Mouse (Mus musculus) frontal cortex, adult (tissue): ENCODE measurements at regions not wholly inside any gene's neighbourhood (a gene's known extent, or its start where the extent isn't known, plus 50 kb on each side); places are given as distances from the start of the nearest gene placed in this dataset.

Experiments used
- ATAC-seq: cut with Nextera tagmentation; 2 replicates; pipeline ENCODE4 v1.9.2; 2017; ENCODE audit warnings: mild to moderate bottlenecking, moderate library complexity, mixed read lengths; ENCODE audit not compliant: low TSS enrichment

DNA sequence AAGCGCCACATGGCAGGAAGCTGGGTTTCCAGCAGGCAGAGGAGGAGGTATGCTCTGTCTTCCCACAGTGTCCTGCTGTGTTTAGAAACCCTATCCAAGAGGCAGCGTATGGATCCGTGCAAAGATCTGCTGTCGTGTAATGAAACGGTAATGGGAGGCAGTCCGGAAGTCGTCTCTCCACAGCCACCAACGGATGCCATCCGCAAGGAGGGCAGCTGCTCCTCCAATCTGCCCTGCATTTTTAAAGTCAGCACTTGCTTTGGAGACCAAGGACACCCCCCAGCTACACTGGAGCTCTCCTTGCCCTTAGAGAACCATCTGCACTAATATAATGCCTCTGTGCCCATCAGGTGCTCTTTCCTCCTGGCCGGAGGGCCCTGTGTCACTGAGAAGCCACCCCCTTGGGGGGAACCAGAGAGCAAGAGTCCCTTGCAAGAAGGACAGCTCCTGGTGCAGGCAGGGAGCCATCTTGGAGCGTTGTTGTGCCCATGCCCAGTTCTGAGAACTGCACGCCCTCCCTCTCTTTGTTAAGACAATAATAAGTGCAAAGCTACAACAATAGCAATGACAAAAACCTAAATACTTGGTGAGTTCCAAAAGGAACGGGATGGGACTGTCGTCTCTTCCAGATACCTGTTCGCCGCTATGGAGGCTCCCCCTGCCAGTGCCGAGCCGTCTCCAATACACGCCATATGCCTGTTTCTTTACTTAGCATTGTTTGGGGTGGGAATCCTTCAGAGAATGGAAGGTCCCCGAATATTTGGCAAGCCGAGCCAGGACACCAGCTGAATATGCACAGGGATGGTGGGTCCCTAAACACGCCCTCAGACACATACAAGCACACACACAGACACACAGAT lies 384.4 kb downstream of the Zfp536 start:
- ATAC-seq = peak; percentile 69

DNA sequence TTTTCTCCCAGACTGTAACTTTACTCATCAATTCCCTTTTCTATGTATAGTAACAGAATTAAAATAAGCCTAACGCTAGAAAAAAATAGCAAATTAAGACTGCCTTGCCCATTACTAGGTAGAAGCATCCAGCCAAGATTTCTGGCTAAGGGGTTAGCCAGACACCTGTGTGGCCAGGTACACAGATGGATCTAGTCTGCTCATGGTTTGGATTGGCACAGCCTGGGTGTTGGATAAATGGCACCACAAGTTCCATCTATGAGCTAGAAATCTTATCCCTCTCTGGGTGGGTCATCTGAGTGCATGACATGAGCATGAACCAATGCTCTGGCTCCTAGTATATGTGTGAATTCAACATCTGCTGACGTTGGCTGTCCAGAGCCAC lies 383.7 kb downstream of the Zfp536 start:
- no peak for ATAC-seq

DNA sequence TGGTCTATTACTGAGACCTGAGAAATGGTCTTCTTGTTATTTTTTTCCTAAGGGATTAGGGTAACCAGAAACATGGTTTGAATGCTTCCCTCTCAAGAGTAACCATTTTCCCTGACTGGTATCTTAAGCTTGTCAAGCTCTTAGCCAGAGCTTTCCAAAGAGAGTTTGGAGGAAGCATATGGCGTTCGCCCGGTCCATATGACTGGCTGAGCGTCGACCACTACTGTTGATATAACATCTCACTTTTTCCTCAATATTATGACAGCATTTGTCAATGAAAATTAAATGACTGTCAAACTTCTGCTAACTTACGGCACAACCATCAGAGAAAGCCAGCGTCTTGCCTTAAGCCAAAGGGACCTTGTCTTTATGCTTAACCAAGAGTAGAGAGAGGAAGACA lies 383.2 kb downstream of the Zfp536 start:
- ATAC-seq = no peak

DNA sequence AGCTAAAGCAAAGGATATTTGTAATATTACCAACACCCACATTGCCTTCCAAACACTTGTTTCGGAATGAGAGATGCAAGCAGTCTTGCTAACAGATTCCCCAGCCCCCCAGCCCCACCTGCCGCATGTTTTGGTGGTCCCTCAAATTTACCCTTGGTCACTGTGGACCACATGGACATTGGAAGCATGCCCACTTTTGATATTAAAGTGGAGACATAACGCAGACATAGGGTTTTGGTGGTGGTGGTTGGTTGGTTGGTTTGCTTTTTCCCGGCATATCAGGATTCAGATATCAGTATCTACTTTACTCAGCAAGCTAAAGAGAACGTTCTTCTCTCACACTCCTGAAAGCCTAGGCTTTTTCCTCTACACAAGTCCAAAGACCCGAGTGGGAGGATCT lies 381.3 kb downstream of the Zfp536 start:
- ATAC-seq = no peak

DNA sequence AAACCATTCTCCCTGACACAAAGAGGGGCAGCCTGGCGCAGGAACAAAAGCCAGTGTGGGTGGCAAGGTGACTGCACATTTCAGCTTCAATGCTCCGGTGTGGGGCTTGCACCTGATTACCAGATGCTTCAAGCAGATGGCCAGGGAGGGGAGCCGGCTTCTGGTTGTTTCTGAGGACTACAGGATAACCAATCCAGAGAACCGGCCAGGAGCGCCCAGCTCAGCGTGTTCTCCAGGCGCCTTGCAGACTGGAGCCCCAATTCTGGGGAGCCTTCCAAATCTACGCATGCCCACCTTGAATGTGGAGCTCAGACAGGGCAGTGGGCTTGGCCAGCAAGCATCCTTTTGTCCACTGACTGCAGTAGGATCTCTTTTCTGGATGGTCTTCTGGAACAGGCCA lies 380.8 kb downstream of the Zfp536 start:
- ATAC-seq = no peak

DNA sequence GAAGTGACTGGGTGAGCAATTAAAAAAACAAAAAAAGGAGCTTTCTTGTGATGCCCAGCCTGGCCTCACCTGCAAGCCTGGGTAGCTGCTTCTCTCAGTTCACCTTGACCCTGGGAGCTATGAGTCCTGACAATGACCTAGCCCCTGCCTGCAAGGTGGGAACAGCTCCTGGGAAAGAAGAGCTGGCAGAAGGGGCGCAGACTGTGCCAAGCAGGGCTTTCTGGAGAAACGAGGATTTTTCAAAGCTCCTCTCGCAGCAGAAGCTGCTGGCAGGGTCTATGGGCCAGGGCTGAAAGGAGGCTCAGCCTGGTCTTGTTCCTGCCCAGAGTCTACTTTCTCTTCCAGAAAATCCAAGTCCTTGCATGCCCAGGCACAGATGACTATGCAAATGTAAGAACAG lies 380.4 kb downstream of the Zfp536 start:
- no peak for ATAC-seq

DNA sequence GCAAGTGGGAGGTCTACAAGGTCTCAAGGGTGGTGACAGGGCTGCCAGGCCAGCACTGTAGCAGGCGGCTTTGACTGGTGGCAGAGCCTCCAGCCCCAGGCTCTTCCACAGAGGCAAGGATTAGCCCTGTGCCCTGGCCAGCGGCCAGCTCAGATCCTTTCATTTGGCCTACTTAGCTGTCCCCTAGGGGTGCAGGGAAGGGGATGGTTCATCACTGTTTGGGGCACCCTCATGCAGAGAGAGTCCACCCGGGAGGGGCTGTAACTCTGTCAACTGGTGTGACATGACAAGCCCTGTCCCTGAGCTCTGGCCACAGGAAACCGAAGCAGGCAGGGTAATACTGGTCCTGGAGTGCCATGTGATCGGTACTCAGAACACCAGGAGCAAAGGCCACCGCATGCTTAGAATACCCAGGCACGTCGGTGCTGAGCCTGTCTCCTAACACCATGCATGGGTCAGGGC lies 378.4 kb downstream of the Zfp536 start:
- no peak for ATAC-seq

DNA sequence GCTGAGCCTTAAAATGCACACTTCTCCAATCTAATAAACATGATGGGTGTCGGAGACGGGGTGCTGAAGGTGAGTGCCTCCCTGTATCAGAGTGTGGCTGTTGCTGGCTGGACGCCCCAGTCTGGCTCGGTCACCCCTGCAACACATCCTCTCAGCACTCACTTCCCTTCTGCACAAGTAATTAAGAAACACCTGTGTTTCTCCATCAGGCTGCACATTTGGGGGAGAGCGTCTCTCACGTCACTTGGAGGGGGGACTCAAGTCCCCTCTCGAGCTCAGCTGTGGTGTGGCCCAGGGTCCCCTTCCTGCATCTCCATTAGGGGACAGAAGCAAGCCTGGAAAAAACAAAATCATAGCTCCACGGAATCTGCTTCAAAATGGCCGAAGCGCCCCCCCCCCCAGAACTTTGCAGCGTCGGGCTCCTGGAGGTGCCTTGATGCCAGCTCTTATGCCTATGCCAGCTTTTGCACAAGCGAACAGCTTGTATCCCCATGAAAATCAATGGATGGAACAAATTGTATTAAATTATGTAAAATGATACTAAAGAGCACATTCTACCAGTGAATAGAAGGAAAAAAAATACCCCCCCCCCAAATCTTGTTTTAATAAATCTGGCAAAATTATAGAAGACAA lies 377.4 kb downstream of the Zfp536 start:
- no peak for ATAC-seq

DNA sequence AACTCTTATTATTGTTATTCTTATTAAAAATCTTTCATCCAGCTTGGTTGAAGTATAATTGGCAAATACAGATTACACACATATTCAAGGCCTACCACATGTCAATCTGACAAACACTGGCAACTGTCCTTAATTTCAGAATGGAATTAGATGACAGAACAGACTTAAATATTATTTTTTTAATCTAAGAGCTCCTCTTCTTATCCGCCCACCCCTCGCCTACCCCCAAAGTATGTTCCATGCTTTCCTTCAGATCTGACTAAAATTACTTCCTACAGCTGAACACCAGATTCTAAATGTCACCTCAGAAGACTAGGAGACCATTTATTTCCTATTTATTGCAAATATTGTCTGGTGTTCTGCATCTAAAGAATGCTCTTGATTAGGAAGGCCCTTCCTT lies 370.0 kb downstream of the Zfp536 start:
- no peak for ATAC-seq

DNA sequence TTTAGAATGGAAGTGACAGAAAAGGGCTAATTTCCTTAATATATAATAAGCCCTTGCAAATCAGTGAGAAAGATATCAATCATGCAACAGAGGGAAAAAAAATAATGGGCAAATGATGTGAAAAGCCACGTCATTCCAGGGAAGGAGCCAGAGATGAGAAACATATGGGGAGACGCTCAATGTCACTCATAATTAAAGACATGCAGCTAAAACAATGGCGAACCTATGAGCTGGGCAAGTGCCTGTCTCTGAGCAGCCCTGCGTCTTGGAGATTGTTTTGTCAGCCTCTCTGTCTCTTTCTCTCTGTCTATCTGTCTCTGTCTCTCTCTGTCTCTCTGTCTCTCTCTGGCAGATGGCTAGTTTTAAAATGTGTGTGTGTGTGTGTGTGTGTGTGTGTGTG lies 360.1 kb downstream of the Zfp536 start:
- no peak for ATAC-seq

DNA sequence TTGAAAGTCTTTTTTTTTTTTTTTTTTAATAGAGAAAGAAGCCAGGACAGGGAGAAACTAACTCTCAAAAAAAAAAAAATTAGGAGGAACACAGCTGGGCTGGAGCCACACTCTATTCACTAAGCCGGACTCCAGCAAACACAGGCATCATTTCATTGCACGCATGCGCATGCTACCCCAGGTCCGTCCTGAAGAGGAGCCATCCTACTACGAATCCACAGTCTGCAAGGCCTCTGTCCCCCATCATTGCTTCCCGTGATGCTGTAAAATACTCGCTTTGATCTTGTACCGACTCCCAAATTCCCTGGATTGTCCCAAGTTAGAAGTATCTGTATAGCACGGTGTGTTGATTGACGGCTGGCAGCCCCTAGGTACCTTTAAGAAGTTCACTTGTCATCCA lies 351.7 kb downstream of the Zfp536 start:
- no peak for ATAC-seq
